Mouse (Mus musculus) monocyte, adult 2 months (primary cell): ENCODE results near the gene Vps33b.

ENCODE experiments used
- DNase-seq, 2 experiments: peaks; one replicate each; pipeline ENCODE4 v3.0.0; 2022; ENCODE audit warnings: low spot score in 2 of 2, low read depth in 1 of 2

Vps33b gene

GRCm38 (mm10) chr7:80268897-80269750 lies at the start of gene Vps33b:
Gene Vps33b (plus strand): TSS chr7:80269649.
- DNase-seq, result peak; percentile 68 to 80

- no peak for DNase-seq
Observed at GRCm38 (mm10) chr7:80220237-80220797, 49.1 kb upstream of the Vps33b start.

- DNase-seq, result no peak
Observed at GRCm38 (mm10) chr7:80221179-80221750, 48.2 kb upstream of the Vps33b start.

- no peak for DNase-seq
Observed at GRCm38 (mm10) chr7:80227065-80227464, 42.4 kb upstream of the Vps33b start.

GRCm38 (mm10) chr7:80230196-80230595 lies 39.3 kb upstream of the Vps33b start:
- DNase-seq, result no peak

GRCm38 (mm10) chr7:80231971-80232488 lies 37.4 kb upstream of the Vps33b start:
- DNase-seq, result peak in 1 of 2 experiments; percentile 23

- DNase-seq, result peak; percentile 93 to 96
Observed at GRCm38 (mm10) chr7:80232489-80233029, 36.9 kb upstream of the Vps33b start, which contains the start of the genes Cib1 and Gdpgp1. Gene Cib1 (minus strand): TSS chr7:80232813. Gene Gdpgp1 (plus strand): TSS chr7:80232865.

GRCm38 (mm10) chr7:80233799-80234198 lies 35.6 kb upstream of the Vps33b start:
- DNase-seq, result no peak

- no peak for DNase-seq
Observed at GRCm38 (mm10) chr7:80238542-80238941, 30.9 kb upstream of the Vps33b start.

GRCm38 (mm10) chr7:80241661-80242060 lies 27.8 kb upstream of the Vps33b start:
- no peak for DNase-seq

GRCm38 (mm10) chr7:80244851-80245250 lies 24.6 kb upstream of the Vps33b start:
- no peak for DNase-seq

GRCm38 (mm10) chr7:80246148-80246721 lies 23.2 kb upstream of the Vps33b start, which contains the start of gene Ttll13:
Gene Ttll13 (plus strand): TSS chr7:80246376.
- peak; percentile 93 to 94 for DNase-seq

GRCm38 (mm10) chr7:80246859-80247258 lies 22.6 kb upstream of the Vps33b start:
- DNase-seq, result no peak

- no peak for DNase-seq
Observed at GRCm38 (mm10) chr7:80252437-80252836, 17.0 kb upstream of the Vps33b start.

- no peak for DNase-seq
Observed at GRCm38 (mm10) chr7:80252886-80253285, 16.6 kb upstream of the Vps33b start.

- DNase-seq, result no peak
Observed at GRCm38 (mm10) chr7:80255981-80256380, 13.5 kb upstream of the Vps33b start.

GRCm38 (mm10) chr7:80257706-80258105 lies 11.7 kb upstream of the Vps33b start:
- DNase-seq, result no peak

- DNase-seq, result peak; percentile 41 to 61
Observed at GRCm38 (mm10) chr7:80260625-80261371, 8.7 kb upstream of the Vps33b start, which contains the start of gene Ngrn. Gene Ngrn (plus strand): TSS chr7:80261215.

- DNase-seq, result no peak
Observed at GRCm38 (mm10) chr7:80261372-80261990, 8.0 kb upstream of the Vps33b start.

GRCm38 (mm10) chr7:80264606-80265005 lies 4.8 kb upstream of the Vps33b start:
- no peak for DNase-seq
